Mouse (Mus musculus) heart, embryonic 11.5 days (tissue): ENCODE data around the gene Vsx1. TPM values are rescaled to one million over a fixed set of nuclear protein-coding genes. Genes with fewer than 3 reads are reported as not detected.

Source experiments
- ATAC-seq: fragments of 200-750 bp; cut with Nextera tagmentation; replicated peaks from 2 replicates; pipeline ENCODE4 v1.8.0; 2017; ENCODE audit warnings: moderate library complexity; ENCODE audit not compliant: insufficient number of reproducible peaks, low FRiP score, low TSS enrichment
- H3K27ac ChIP-seq: fragments of 300-500 bp; sonication (generic); 2 replicates; pipeline ENCODE4 v1.5.1; 2014; ENCODE audit warnings: mild to moderate bottlenecking, low read depth, low read length
- H3K27me3 ChIP-seq: fragments of 300-500 bp; sonication (generic); 2 replicates; pipeline ENCODE4 v1.6.1; 2014; ENCODE audit warnings: mild to moderate bottlenecking, low read length, mixed read lengths; ENCODE audit not compliant: control insufficient read depth, insufficient read depth
- H3K36me3 ChIP-seq: fragments of 300-500 bp; sonication (generic); 2 replicates; pipeline ENCODE4 v1.6.1; 2014; ENCODE audit warnings: mild to moderate bottlenecking, low read length, moderate library complexity, mixed read lengths; ENCODE audit not compliant: control insufficient read depth, insufficient read depth
- H3K4me1 ChIP-seq: fragments of 300-500 bp; sonication (generic); 2 replicates; pipeline ENCODE4 v1.6.1; 2014; ENCODE audit warnings: low read length; ENCODE audit not compliant: control insufficient read depth, insufficient read depth
- H3K4me2 ChIP-seq: fragments of 300-500 bp; sonication (generic); 2 replicates; pipeline ENCODE4 v1.6.1; 2014; ENCODE audit warnings: mild to moderate bottlenecking, moderate library complexity
- H3K4me3 ChIP-seq: fragments of 300-500 bp; sonication (generic); 2 replicates; pipeline ENCODE4 v1.5.1; 2014; ENCODE audit warnings: low read depth, low read length
- H3K9ac ChIP-seq: fragments of 300-500 bp; sonication (generic); 2 replicates; pipeline ENCODE4 v1.6.1; 2014; ENCODE audit warnings: mild to moderate bottlenecking, low read depth, low read length, moderate library complexity
- H3K9me3 ChIP-seq: fragments of 300-500 bp; sonication (generic); replicated peaks from 2 replicates; pipeline ENCODE4 v1.6.1; 2016; ENCODE audit warnings: low read length; ENCODE audit not compliant: control insufficient read depth
- WGBS: fragments of 180-500 bp; shearing (Covaris S2); extraction: QIAGEN DNeasy Blood & Tissue Kit; methylation state at CpG from one replicate; pipeline ENCODE4 v1.1.7; 2014; ENCODE audit not compliant: insufficient replicate concordance; 5-methylcytosine and 5-hydroxymethylcytosine counted together
- polyA plus RNA-seq: library from polyadenylated mRNA; unstranded; fragments of >200 nt; fragmentation: Nextera tagmentation; extraction: Ambion mirVana; gene quantifications from 2 replicates; pipeline ENCODE4 v1.2.1, GENCODE M21; 2014

Vsx1 gene
- not detected in 2 replicates for polyA plus RNA-seq

DNA sequence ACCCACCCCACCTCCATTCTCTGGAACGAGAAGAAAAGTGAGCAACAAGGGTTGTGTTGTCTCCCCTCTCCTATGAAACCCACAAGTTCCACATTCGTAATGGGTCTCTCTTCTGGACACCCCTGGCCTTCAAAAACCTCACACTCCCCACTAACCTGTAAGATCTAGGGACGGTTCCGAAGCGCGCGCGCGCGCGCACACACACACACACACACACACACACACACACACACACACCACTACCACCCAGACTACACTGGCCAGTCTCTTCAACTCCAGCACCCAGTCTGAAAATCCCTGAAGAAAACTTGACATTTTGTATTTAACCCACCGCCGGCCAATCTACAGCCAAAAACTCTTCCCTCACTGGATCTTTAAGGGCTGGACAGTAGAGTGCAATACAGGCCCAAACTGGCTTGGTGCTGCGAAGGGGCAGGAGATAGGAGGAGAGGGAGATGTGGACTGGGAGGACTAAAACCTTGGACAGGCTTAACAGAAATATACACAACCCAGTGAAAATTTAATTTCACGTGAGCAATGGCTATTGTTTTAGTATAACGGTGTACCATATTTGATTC is at the start of gene Vsx1:
TSS of gene Vsx1 (minus strand) at position 138 of the 578 bp plus-strand sequence.
- H3K9ac ChIP-seq: peak within 1 kb of the TSS; percentile 46; the same call in 1 of the 2 replicates
- no peaks in the 10 kb centered on the region for H3K9me3 ChIP-seq
- no peak within 1 kb of the TSS for H3K27ac ChIP-seq
- H3K4me3 ChIP-seq: peak within 1 kb of the TSS; percentile 48
- peaks cover 64% of the 10 kb centered on the region for H3K27me3 ChIP-seq
- WGBS: 44% methylated on average over 16 of the region's 16 CpGs
- no peak for ATAC-seq
- H3K4me1 ChIP-seq: peaks cover 7% of the 10 kb centered on the region
- H3K4me2 ChIP-seq: peak within 1 kb of the TSS; percentile 81
- H3K36me3 ChIP-seq: no peaks in the 10 kb centered on the region

DNA sequence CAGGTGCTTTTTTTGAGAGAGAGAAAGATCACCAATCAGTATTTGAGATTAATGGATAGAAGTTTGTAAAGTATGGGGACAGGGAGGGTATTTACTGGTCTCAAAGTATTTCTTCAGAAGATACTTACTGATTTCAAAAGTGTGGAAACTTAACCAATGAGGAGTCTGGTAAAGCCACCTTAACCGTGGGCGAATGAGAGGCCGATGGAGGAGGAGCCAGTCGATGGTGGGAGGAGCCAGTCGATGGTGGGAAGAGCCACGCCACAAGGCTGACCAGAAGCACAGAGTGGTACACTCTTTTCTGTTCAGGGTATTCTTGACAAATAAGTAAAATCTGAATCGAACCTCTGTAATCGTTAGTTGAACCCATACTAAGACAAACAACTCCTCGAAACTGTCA is 48.7 kb upstream of the Vsx1 start:
- no peak overlapping the region for H3K4me3 ChIP-seq
- WGBS: 72% methylated on average over 9 of the region's 9 CpGs
- no peak for ATAC-seq
- no peaks in the 10 kb centered on the region for H3K27me3 ChIP-seq
- no peak overlapping the region for H3K4me2 ChIP-seq
- no peak overlapping the region for H3K27ac ChIP-seq
- no peaks in the 10 kb centered on the region for H3K36me3 ChIP-seq
- no peaks in the 10 kb centered on the region for H3K4me1 ChIP-seq
- no peak overlapping the region for H3K9ac ChIP-seq
- H3K9me3 ChIP-seq: no peaks in the 10 kb centered on the region

DNA sequence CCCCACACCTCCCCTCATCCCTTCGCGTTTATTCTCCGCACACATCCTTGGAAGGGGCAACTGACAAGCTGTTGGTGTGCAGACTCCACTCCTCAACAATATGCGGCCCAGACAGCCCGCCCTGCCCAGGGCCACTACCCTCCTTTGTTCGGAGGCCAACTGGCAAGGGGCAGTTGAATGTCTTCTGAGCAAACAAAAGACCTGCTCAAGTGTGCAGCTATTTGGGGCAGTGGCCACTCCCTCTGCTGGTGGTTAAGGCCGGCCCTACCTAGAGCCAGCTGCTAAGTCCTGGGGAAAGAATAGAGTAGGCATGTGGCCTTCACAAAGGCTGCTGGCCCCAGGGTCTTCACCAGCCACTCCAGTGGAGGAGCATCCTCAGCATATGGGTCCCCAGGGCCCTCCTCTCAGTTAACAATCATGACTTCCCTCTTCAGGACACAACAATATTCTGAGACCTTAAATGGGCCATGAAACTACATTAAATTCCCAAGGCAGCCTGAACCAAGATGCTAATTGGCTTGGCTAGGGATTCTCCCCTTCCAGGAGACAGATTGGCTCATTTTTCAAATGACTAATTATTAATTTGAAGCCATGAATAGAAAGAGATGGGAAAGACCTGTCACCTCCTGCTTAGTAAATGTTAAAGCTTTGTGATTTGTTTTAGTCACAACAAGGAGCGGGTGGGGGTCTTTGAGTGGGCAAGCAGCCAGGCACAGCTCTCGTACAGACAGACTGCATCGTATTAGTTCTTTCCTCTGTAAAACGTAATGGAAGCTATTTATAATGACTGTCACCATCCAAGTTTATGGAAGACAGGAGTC is 46.8 kb upstream of the Vsx1 start:
- Histone ChIP-seq H3K9me3 (no peaks in the 10 kb centered on the region), H3K4me2 (no peak overlapping the region), H3K27ac (no peak overlapping the region), H3K9ac (no peak overlapping the region), H3K4me3 (no peak overlapping the region), H3K4me1 (no peaks in the 10 kb centered on the region), H3K27me3 (no peaks in the 10 kb centered on the region), H3K36me3 (no peaks in the 10 kb centered on the region)
- WGBS: 61% methylated on average over 11 of the region's 11 CpGs
- no peak for ATAC-seq

DNA sequence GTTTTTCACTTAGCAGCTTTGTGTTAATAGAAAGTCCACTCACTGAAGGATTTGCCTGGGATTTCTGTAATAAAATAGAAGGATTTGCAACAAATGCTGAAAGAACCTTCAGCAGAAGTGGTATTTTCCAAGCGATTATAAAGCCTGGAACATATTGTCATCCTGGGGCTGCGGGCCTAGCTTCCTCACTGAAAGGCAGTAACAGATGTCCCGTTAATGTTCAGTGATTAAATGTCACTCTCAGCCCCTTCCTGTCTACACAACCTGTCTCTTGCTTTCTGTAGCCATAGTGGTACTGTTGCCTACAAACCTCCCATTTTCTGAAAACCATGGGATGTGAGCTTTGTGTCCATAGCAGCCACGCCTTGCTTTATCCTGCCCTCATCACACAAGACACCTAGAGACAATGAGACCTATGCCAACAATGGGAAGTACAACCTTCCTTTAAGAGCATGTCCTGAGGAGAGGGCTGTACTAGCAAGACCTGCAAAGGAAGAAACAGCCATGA is 23.1 kb upstream of the Vsx1 start:
- Histone ChIP-seq H3K27me3 (no peaks in the 10 kb centered on the region), H3K4me3 (no peak overlapping the region), H3K9ac (no peak overlapping the region), H3K27ac (no peak overlapping the region), H3K4me2 (no peak overlapping the region), H3K4me1 (no peaks in the 10 kb centered on the region), H3K36me3 (no peaks in the 10 kb centered on the region), H3K9me3 (no peaks in the 10 kb centered on the region)
- ATAC-seq: no peak
- WGBS: 67% methylated on average over 4 of the region's 4 CpGs

DNA sequence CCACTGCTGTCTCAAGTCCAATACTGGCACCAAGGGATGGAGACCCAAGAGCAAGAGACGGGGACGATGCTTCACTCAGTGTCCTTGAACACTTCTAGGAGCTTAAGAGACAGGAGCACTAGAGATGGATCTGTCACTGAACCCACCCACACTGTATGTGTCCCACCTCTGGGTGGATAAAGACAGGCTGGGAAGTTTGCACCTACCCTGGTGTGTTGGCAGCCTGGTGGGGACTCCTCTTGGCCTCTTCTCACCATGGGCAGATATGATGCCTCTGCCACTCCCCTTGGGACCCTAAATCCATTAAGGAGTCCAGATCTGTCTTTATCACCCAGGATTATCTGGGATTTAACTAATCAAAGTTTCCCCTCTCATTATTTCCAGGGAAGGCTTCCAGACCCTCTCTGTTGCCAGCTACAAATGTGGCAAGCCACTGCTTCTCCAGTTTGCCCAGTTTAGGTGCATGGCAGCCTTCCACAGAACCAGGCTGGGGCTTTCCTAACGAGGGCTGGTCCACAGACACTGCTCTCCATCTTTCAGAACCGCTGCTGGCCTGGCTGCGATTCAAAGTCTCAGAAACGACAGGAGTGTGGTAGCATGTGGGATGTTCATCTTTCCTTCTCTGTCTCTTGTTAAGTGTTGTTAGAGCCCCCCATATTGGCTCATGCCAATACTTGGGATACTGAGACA is 2.5 kb upstream of the Vsx1 start:
- Histone ChIP-seq H3K36me3 (no peaks in the 10 kb centered on the region), H3K9me3 (no peaks in the 10 kb centered on the region), H3K27me3 (peaks cover 54% of the 10 kb centered on the region), H3K4me2 (no peak overlapping the region), H3K9ac (no peak overlapping the region), H3K4me1 (peaks cover 7% of the 10 kb centered on the region), H3K4me3 (no peak overlapping the region), H3K27ac (no peak overlapping the region)
- no peak for ATAC-seq
- 70% methylated on average over 6 of the region's 6 CpGs for WGBS

DNA sequence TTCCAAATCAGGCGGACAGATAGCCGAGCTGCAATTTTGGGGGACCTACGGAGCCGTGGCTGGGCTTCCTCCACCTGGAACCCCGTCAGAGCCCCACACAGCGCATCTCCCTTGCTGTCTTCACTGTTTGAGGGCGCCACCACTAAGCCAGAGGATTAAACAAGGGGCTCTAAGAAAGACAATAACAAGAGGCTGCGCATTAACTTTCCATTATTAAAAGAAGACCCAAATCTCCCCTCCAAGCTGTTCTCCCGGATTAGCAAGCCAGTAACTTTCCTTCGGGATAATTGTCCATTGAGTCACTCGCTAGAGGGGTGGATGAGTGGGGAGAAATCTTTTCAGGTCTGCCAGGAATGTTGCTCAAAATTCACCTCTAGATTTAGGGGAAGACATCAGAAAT is 1.1 kb upstream of the Vsx1 start:
- Histone ChIP-seq H3K4me3 (no peak overlapping the region), H3K9me3 (no peaks in the 10 kb centered on the region), H3K27ac (no peak overlapping the region), H3K9ac (no peak overlapping the region), H3K4me2 (no peak overlapping the region), H3K27me3 (peaks cover 64% of the 10 kb centered on the region), H3K36me3 (no peaks in the 10 kb centered on the region), H3K4me1 (peaks cover 7% of the 10 kb centered on the region)
- 12% methylated on average over 11 of the region's 11 CpGs for WGBS
- no peak for ATAC-seq

DNA sequence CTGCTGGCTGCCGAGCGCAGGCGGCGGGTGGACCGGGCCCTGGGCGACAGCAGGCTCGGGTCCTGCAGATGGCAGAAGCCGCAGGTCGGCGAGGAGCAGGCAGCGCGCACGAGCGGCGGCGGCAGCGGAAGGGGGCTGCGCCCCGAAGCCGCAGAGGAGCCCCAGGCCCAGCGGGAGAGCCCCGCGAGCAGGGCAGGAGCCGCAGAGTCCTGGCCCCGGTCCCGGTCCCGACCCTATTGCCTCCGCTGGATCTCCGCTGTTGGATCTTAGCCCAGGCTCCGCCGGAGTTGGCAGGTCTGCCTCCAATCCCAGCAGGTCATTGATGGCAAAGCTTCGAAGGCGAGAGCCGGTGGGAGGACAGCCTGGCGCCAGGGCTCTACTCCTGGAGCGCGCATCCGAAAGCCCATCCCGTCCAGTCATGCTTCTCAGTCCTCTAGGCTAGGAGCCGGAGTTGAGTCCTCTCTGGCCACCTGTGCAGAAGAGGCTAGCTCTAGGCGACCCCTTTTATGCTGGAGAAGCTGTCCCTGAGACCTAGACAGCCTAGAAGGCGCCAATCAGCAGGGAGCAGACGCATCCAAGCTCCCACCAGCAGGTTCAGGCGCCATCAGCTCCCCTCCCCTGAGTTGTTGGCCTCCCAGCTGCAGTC is 496 bp downstream of the Vsx1 start:
- no peaks in the 10 kb centered on the region for H3K9me3 ChIP-seq
- no peak overlapping the region for H3K27ac ChIP-seq
- peaks cover 64% of the 10 kb centered on the region for H3K27me3 ChIP-seq
- H3K4me3 ChIP-seq: peak overlapping the region; percentile 48
- WGBS: under 1% methylated on average over 41 of the region's 44 CpGs
- peak overlapping the region; percentile 81 for H3K4me2 ChIP-seq
- H3K4me1 ChIP-seq: peaks cover 7% of the 10 kb centered on the region
- H3K9ac ChIP-seq: peak overlapping the region; percentile 46; the same call in 1 of the 2 replicates
- no peaks in the 10 kb centered on the region for H3K36me3 ChIP-seq
- no peak; the same call in 1 of the 2 replicates for ATAC-seq

DNA sequence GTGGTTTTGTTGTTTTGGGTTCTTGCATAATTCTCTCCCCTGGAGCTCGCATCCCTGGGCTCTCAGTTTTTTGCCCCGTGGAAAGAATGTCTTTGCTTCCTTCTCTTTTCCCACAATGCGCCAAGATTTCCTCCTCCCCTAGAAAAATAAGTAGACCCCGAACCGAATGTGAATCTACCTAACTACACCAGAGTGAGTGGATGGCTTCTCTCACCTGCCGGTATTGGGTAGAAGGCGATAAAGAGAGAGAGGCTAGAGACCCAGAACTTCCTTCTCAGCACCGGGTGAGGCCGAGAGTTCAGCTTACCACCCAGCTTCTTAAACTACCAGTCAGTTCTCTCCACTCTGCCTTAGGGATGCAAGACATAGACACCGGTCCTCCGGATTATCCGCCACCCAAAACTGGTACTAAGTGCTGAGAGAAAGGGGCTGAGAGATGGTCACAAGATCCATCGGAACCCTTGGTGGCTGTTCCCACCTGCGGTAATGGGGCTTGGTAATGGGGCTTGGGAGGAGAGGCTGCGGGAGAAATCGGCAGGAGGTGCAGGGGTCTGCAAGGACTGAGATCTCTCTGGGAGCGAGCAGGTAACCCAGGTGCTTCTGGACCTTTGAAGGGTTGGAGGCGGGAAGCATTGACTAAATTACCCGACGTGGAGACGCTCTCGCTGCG is 1.2 kb downstream of the Vsx1 start:
- Histone ChIP-seq H3K4me1 (peaks cover 7% of the 10 kb centered on the region), H3K27me3 (peaks cover 62% of the 10 kb centered on the region), H3K27ac (no peak overlapping the region), H3K9ac (0 out of 2 replicates have a peak overlapping the region, but pooled peaks have one; percentile 46), H3K4me3 (peak overlapping the region; percentile 48), H3K9me3 (no peaks in the 10 kb centered on the region), H3K36me3 (no peaks in the 10 kb centered on the region), H3K4me2 (peak overlapping the region; percentile 81)
- 4% methylated on average over 23 of the region's 23 CpGs for WGBS
- no peak for ATAC-seq
